Mouse (Mus musculus) limb, embryonic 13.5 days (tissue): ENCODE data around the gene Ccr10. TPM values are rescaled to one million over a fixed set of nuclear protein-coding genes. Genes with fewer than 3 reads are reported as not detected.
"Not testable (repeated sequence)": the region's sequence is repeated elsewhere in the genome, so short reads cannot be mapped to it uniquely, and the experiment has no call there.

Experiments
- ATAC-seq: fragments of 200-750 bp; cut with Nextera tagmentation; 2 replicates; pipeline ENCODE4 v1.8.0; 2017; ENCODE audit warnings: low read depth, moderate number of reproducible peaks, moderate TSS enrichment; ENCODE audit not compliant: low FRiP score
- H3K27ac ChIP-seq: fragments of 300-500 bp; sonication (generic); 2 replicates; pipeline ENCODE4 v1.5.1; 2015; ENCODE audit warnings: inconsistent platforms, mild to moderate bottlenecking, moderate library complexity
- H3K27me3 ChIP-seq: fragments of 300-500 bp; sonication (generic); 2 replicates; pipeline ENCODE4 v1.6.1; 2015; ENCODE audit warnings: mild to moderate bottlenecking, inconsistent platforms
- H3K36me3 ChIP-seq: fragments of 300-500 bp; sonication (generic); 2 replicates; pipeline ENCODE4 v1.6.1; 2015; ENCODE audit warnings: inconsistent platforms, mild to moderate bottlenecking, moderate library complexity
- H3K4me1 ChIP-seq: fragments of 300-500 bp; sonication (generic); 2 replicates; pipeline ENCODE4 v1.6.1; 2015; ENCODE audit warnings: inconsistent platforms
- H3K4me2 ChIP-seq: fragments of 300-500 bp; sonication (generic); replicated peaks from 2 replicates; pipeline ENCODE4 v1.6.1; 2015; ENCODE audit warnings: inconsistent platforms, mild to moderate bottlenecking, moderate library complexity
- H3K4me3 ChIP-seq: fragments of 300-500 bp; sonication (generic); 2 replicates; pipeline ENCODE4 v1.5.1; 2015; ENCODE audit warnings: moderate library complexity, mild to moderate bottlenecking, inconsistent platforms
- H3K9ac ChIP-seq: fragments of 300-500 bp; sonication (generic); 2 replicates; pipeline ENCODE4 v1.6.1; 2015; ENCODE audit warnings: mild to moderate bottlenecking, inconsistent platforms
- H3K9me3 ChIP-seq: fragments of 300-500 bp; sonication (generic); 2 replicates; pipeline ENCODE4 v1.6.1; 2016; ENCODE audit warnings: inconsistent platforms
- WGBS: fragments of 180-500 bp; shearing (Covaris S2); methylation state at CpG from one replicate; pipeline ENCODE4 v1.1.7; 2015; 5-methylcytosine and 5-hydroxymethylcytosine counted together
- polyA plus RNA-seq: library from polyadenylated mRNA; unstranded; fragments of >200 nt; fragmentation: Nextera tagmentation; extraction: Ambion mirVana; gene quantifications from 2 replicates; pipeline ENCODE4 v1.2.1, GENCODE M21; 2015

The Ccr10 gene
- polyA plus RNA-seq, 1 experiment from 2014 or later: 0.10 TPM

- Histone ChIP-seq H3K27me3 (peaks cover 19% of the 10 kb centered on the region), H3K36me3 (no peaks in the 10 kb centered on the region), H3K9me3 (no peaks in the 10 kb centered on the region), H3K27ac (peak overlapping the region; percentile 39; the same call in 1 of the 2 replicates), H3K4me2 (peak overlapping the region; percentile 58), H3K4me3 (peak overlapping the region; percentile 29), H3K9ac (peak overlapping the region; percentile 31; the same call in 1 of the 2 replicates), H3K4me1 (peaks cover 27% of the 10 kb centered on the region)
- ATAC-seq: no peak
- 42% methylated on average over 27 of the region's 27 CpGs for WGBS
Measured at GRCm38 (mm10) chr11:101140164-101140819, 35.0 kb downstream of the Ccr10 start.

- Histone ChIP-seq H3K4me3 (peak overlapping the region; percentile 5; the same call in 1 of the 2 replicates), H3K4me2 (peak overlapping the region; percentile 44), H3K27me3 (peaks cover 19% of the 10 kb centered on the region), H3K27ac (no peak overlapping the region), H3K4me1 (peaks cover 23% of the 10 kb centered on the region), H3K9me3 (no peaks in the 10 kb centered on the region), H3K36me3 (no peaks in the 10 kb centered on the region), H3K9ac (no peak overlapping the region)
- 16% methylated on average over 15 of the region's 15 CpGs for WGBS
- peak; percentile 36; the same call in 1 of the 2 replicates for ATAC-seq
Measured at GRCm38 (mm10) chr11:101138536-101139181, 36.6 kb downstream of the Ccr10 start.

GRCm38 (mm10) chr11:101137000-101137399 lies 38.2 kb downstream of the Ccr10 start:
- no peak overlapping the region for H3K9ac ChIP-seq

GRCm38 (mm10) chr11:101134217-101134865 lies 40.9 kb downstream of the Ccr10 start:
- no peak for ATAC-seq
- H3K4me2 ChIP-seq: no peak overlapping the region
- no peak overlapping the region for H3K9ac ChIP-seq
- peaks cover 5% of the 10 kb centered on the region for H3K4me1 ChIP-seq
- WGBS: 80% methylated on average over 13 of the region's 13 CpGs
- no peaks in the 10 kb centered on the region for H3K9me3 ChIP-seq
- H3K36me3 ChIP-seq: no peaks in the 10 kb centered on the region
- no peak overlapping the region for H3K27ac ChIP-seq
- H3K27me3 ChIP-seq: no peaks in the 10 kb centered on the region; the same call in 1 of the 2 replicates
- H3K4me3 ChIP-seq: no peak overlapping the region

More at GRCm38 (mm10) chr11:101137000-101137399, 38.2 kb downstream of the Ccr10 start:
- WGBS: 82% methylated on average over 7 of the region's 7 CpGs
- H3K4me1 ChIP-seq: peaks cover 20% of the 10 kb centered on the region
- H3K4me2 ChIP-seq: no peak overlapping the region
- H3K27ac ChIP-seq: no peak overlapping the region
- H3K27me3 ChIP-seq: peaks cover 19% of the 10 kb centered on the region
- H3K9me3 ChIP-seq: no peaks in the 10 kb centered on the region
- no peaks in the 10 kb centered on the region for H3K36me3 ChIP-seq
- no peak for ATAC-seq
- H3K4me3 ChIP-seq: no peak overlapping the region

GRCm38 (mm10) chr11:101133037-101133436 lies 42.2 kb downstream of the Ccr10 start:
- Histone ChIP-seq H3K9me3 (no peaks in the 10 kb centered on the region), H3K4me2 (no peak overlapping the region), H3K27me3 (no peaks in the 10 kb centered on the region), H3K4me1 (no peaks in the 10 kb centered on the region), H3K9ac (no peak overlapping the region), H3K4me3 (no peak overlapping the region), H3K27ac (no peak overlapping the region), H3K36me3 (no peaks in the 10 kb centered on the region)
- 76% methylated on average over 12 of the region's 12 CpGs for WGBS
- no peak for ATAC-seq

GRCm38 (mm10) chr11:101131701-101132100 lies 43.5 kb downstream of the Ccr10 start:
- no peak overlapping the region for H3K9ac ChIP-seq
- no peak for ATAC-seq
- H3K27me3 ChIP-seq: no peaks in the 10 kb centered on the region
- H3K27ac ChIP-seq: no peak overlapping the region
- WGBS: 90% methylated on average over 6 of the region's 6 CpGs
- H3K4me1 ChIP-seq: no peaks in the 10 kb centered on the region
- no peak overlapping the region for H3K4me3 ChIP-seq
- peaks cover 8% of the 10 kb centered on the region for H3K36me3 ChIP-seq
- peaks cover 3% of the 10 kb centered on the region; the same call in 1 of the 2 replicates for H3K9me3 ChIP-seq
- no peak overlapping the region for H3K4me2 ChIP-seq

GRCm38 (mm10) chr11:101131187-101131586 lies 44.1 kb downstream of the Ccr10 start:
- Histone ChIP-seq H3K27ac (no peak overlapping the region), H3K4me1 (no peaks in the 10 kb centered on the region), H3K27me3 (no peaks in the 10 kb centered on the region), H3K36me3 (peaks cover 13% of the 10 kb centered on the region), H3K4me3 (no peak overlapping the region), H3K4me2 (no peak overlapping the region), H3K9me3 (peaks cover 8% of the 10 kb centered on the region; the same call in 1 of the 2 replicates), H3K9ac (no peak overlapping the region)
- ATAC-seq: no peak
- 90% methylated on average over 2 of the region's 2 CpGs for WGBS

GRCm38 (mm10) chr11:101130056-101130756 lies 45.0 kb downstream of the Ccr10 start:
- H3K9me3 ChIP-seq: peaks cover 8% of the 10 kb centered on the region; the same call in 1 of the 2 replicates
- no peak overlapping the region for H3K4me3 ChIP-seq
- H3K4me2 ChIP-seq: no peak overlapping the region
- H3K36me3 ChIP-seq: peaks cover 23% of the 10 kb centered on the region
- no peak overlapping the region for H3K9ac ChIP-seq
- no peak for ATAC-seq
- 38% methylated on average over 18 of the region's 18 CpGs for WGBS
- no peaks in the 10 kb centered on the region for H3K4me1 ChIP-seq
- no peak overlapping the region for H3K27ac ChIP-seq
- H3K27me3 ChIP-seq: no peaks in the 10 kb centered on the region

- Histone ChIP-seq H3K4me3 (no peak overlapping the region), H3K9ac (no peak overlapping the region), H3K27me3 (no peaks in the 10 kb centered on the region), H3K4me2 (no peak overlapping the region), H3K9me3 (peaks cover 8% of the 10 kb centered on the region; the same call in 1 of the 2 replicates), H3K36me3 (peaks cover 31% of the 10 kb centered on the region), H3K4me1 (no peaks in the 10 kb centered on the region), H3K27ac (no peak overlapping the region)
- 81% methylated on average over 11 of the region's 11 CpGs for WGBS
- no peak for ATAC-seq
Measured at GRCm38 (mm10) chr11:101128996-101129577, 46.2 kb downstream of the Ccr10 start.

- no peak for ATAC-seq
- 93% methylated on average over 1 of the region's 1 CpGs for WGBS
- Histone ChIP-seq H3K9me3 (peaks cover 8% of the 10 kb centered on the region; the same call in 1 of the 2 replicates), H3K4me3 (no peak overlapping the region), H3K9ac (no peak overlapping the region), H3K4me2 (no peak overlapping the region), H3K4me1 (no peaks in the 10 kb centered on the region), H3K27ac (no peak overlapping the region), H3K36me3 (peaks cover 50% of the 10 kb centered on the region), H3K27me3 (no peaks in the 10 kb centered on the region)
Measured at GRCm38 (mm10) chr11:101127075-101127474, 48.2 kb downstream of the Ccr10 start.

- 97% methylated on average over 9 of the region's 9 CpGs for WGBS
- ATAC-seq: not testable (repeated sequence)
- H3K36me3 ChIP-seq: peaks cover 50% of the 10 kb centered on the region
Measured at GRCm38 (mm10) chr11:101125008-101125407, 50.2 kb downstream of the Ccr10 start.

More at GRCm38 (mm10) chr11:101125008-101125407, 50.2 kb downstream of the Ccr10 start:
- H3K27me3 ChIP-seq, H3K4me2 ChIP-seq, H3K4me3 ChIP-seq, H3K9me3 ChIP-seq, H3K27ac ChIP-seq, H3K9ac ChIP-seq: not testable (repeated sequence)
- peaks cover 12% of the 10 kb centered on the region for H3K4me1 ChIP-seq
